Mouse (Mus musculus) granulocyte monocyte progenitor cell, adult 5-6 weeks (primary cell): ENCODE measurements at regions not wholly inside any gene's neighbourhood (a gene's known extent, or its start where the extent isn't known, plus 50 kb on each side); places are given as distances from the start of the nearest gene placed in this dataset.
"Not testable (repeated sequence)": the region's sequence is repeated elsewhere in the genome, so short reads cannot be mapped to it uniquely, and the experiment has no call there.

Experiments used
- ATAC-seq: replicated peaks from 2 replicates; pipeline ENCODE4 v1.8.0; 2016; ENCODE audit warnings: mild to moderate bottlenecking, moderate TSS enrichment, inconsistent platforms; ENCODE audit not compliant: poor library complexity, severe bottlenecking

DNA sequence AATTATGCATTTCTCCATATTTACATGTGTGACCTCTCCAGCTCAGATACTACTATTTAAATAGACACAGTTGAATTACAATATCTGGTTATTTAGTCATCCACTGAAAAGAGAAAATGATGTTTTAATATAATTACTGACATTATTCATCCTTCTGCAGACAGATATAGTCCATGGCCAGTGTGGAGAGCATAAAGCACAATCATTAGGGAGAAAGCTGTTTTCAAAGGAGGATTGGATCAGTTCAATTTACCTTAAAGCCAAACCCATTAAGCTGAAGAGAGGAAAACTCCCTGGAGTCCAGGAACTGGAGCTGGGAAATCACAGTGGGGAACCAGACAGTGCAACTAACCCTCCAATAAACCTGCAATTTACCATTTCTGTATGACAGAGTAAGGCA, 339.8 kb upstream of the Rgs17 start:
- no peak for ATAC-seq

DNA sequence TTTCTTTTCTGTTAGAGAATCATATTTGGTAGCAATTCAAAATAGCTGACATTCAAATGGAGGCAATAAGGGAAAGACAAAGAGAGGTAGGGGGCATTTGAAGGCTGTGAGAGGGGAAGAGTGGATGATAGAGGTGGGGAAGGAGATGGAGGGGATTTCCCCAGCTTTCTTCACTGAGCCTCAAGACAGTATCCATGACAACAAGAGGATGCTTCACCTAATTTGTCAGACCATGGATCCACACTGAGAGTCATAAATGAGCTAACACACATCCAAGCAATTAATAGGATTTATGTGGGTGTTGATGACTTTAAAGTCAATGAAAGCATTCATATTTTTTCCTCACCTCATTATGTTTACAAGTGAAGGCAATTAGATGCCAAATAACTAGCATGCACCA, 343.5 kb upstream of the Rgs17 start:
- no peak for ATAC-seq

DNA sequence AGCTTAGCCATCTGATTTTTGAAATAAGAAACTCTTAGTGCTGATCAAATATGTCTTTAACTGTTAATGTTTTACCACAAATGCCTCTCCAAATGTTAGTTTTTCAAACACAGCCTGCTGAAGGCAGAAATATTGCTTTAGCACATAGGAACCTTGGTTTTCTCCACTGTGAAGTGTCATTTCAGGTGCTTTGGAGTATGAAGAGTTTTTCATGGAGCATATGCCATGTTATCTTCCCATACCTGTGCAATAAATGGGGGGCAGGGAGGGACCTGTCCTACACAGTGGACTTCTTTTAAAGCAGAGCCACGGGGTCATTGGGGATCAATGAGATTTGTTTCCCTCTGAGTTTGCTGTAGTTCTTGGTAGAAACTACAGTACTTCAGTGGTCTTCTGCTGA, 369.2 kb upstream of the Rgs17 start:
- ATAC-seq = no peak

DNA sequence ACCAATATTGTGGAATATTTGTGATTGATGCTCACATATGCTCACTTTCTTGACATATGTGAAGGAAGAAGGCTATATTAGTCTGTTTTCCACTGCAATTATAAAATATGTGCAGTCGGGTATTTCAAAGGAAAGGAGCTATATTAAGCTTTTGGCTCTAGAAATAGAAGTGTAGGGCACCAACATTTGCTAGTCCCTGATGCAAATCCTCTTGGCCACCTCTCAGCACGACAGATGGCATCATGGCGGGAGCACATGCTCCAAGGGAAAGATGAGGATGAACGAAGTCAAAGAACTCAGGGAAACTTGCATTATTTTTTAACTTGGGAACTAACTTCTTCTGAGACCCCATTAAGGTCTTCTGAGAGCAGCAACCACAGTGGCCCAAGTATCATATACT, 374.4 kb upstream of the Rgs17 start:
- ATAC-seq = no peak

DNA sequence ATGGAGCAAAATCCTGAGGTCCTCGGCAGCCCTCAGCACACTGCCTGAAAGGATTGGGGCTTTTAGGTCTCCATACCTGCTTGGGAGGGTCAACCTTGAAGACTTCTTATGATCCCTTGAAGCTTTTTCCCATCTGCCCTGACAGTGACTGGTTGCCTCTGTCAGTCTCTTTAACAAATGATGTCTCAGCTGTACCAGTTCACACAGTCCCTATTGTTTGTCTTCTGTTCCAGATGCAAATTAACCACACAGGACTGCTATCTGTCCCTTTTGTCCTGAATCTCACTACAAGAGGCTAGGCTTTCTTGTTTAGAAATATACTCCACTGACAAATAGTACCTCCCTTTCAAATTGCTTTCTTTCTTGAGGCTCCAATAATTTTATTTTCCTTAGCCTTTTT, 375.6 kb upstream of the Rgs17 start:
- ATAC-seq = no peak

DNA sequence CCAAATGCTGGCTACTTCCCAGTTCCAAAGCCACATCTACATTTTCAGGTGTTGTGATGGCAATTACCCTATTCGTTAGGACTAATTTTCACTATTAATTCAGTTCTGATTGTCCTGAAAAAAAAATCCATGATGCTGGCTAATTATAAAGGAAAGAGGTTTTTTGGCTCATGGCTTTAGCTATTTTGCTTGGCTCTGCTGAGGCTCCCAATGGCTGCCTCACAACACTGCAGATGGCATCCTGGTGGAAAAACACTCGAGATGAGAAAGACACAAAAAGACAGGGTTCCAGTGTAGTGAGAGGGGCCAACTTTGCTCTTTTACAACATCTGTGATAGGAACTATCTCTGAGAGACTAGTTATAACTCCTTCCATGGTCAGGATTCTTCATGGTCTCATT, 376.5 kb upstream of the Rgs17 start:
- no peak for ATAC-seq

DNA sequence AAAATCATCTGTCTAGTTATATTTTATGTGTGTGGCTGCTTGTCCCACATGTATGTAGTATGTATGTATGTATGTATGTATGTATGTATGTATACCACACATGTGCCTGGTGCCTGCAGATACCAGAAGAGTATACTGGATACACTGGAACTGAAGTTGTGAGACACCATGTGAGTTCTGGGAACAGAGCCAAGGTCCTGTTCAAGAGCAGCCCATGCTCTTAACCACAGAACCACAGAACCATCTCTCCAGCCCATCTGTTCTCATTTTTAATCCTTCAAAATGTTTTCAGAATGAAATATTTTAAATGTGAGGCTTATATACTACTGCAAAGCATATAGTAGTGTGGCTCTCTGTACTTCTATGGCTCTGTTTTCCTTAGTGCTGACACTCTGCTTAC, 379.3 kb upstream of the Rgs17 start:
- ATAC-seq = no peak

DNA sequence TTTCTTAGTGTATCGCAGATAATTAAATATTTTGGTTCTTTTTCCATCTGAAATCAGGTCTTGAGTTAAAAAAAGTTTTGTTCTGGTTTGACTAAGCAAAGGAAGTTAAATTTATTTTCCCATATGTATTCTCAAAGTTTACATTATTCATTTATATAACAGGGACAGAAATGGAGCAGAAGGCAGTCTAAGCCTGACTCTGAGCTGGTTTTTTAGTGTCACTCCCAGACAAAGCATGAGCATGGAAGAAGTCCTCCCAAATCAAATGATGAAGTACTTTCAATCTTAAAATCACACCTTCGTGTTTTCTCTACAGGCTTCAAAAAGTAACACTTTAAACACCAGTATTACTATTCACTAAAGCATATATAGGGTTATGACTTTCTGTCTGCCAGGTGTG, 387.2 kb upstream of the Rgs17 start:
- no peak for ATAC-seq

DNA sequence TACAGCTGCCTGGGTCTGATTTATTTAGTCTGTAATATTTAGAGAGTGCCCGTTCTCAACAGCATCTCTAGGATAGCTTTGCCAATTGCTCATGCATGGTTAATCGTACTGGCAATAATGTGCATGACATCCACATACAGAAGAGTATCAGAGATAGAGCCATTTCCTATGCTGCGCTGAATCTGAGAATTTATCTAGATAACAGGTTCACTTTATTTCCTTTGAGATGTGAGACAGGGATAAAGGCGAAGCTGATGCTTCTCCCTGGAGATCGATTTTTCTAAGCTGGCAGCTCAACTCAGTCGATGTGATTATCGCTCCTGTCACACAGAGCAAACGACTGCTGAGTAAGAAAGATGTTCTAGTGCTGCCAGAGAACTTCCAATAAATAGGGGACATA, 416.7 kb upstream of the Oprm1 start:
- no peak for ATAC-seq

DNA sequence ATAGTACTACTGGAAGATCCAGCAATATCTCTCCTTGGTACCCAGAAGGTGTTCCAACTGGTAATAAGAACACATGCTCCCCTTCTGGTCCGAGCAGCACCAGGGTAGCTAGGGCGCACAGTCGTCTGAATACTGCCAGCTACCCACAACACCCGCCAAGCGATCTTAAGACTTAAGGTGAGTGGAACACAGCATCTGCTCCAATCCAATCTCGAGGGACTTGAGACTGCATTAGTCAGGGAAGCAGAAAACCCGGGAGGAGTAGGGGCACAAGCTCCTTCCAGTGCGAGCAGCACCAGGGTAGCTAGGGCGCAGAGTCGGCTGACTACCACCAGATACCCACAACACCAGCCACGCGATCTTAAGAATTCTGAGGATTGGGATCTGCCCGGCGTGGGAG, 409.1 kb upstream of the Oprm1 start:
- not testable (repeated sequence) for ATAC-seq

DNA sequence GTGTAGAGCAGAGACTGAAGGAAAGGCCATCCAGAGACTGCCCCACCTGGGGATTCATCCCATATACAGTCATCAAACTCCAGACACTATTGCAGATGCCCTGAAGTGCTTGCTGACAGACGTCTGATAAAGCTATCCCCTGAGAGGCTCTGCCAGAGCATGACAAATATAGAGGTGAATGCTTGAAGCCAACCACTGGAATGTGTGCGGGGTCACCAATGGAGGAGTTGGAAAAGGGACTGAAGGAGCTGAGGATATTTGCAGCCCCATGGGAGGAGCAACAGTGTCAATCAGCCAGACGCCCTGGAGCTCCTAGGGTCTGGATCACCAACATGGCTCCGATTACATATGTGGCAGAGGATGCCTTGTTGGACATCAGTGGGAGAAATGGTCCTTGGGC, 392.1 kb upstream of the Oprm1 start:
- no peak for ATAC-seq

DNA sequence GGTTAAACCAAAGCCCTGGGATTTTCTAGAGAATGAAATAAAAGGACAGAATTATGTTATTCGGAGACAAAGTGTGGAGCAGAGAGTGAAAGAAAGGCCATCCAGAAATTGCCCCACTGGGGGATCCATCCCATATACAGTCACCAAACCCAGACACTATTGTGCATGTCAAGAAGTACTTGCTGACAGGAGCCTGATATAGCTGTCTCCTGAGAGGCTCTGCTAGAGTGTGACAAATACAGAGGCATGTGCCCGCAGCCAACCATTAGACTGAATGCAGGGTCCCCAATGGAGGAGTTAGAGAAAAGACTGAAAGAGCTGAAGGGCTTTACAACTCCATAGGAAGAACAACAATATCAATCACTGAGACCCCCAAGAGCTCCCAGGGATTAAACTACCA, 386.6 kb upstream of the Oprm1 start:
- no peak for ATAC-seq

DNA sequence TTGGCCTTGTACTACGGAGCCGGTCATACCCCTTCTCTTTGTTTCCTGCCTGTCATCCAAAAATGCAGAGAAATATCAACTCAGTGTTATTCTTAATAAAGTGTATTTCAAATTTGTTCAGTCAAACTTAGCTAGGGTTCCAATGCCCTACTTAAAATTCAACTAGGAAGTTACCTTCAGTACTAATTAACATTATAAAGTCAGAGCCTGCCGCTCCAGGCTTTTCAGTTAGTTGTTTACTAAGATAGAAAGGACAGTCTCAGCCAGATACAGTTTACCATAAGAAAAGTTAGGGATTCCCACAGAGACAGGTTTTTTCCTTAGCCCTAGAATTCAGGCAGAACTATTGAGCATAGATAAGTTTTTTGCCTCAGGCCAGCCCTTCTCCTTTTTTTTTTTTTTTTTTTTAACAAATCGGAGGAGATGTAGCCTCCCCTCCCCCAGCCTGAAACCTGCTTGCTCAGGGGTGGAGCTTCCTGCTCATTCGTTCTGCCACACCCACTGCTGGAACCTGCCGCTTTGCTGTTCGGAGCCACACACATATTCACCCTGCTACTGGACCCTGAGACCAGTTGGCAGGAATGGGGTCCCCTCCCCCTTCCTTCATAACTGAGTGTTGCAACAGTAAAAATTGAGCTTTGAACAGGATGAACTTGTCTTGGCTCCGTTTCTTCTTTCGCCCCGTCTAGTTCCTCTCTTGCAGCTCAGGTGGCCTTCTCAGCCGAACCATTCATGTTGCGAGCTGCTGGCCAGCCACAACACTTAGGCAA, 340.8 kb upstream of the Oprm1 start:
- peak; percentile 62 for ATAC-seq

DNA sequence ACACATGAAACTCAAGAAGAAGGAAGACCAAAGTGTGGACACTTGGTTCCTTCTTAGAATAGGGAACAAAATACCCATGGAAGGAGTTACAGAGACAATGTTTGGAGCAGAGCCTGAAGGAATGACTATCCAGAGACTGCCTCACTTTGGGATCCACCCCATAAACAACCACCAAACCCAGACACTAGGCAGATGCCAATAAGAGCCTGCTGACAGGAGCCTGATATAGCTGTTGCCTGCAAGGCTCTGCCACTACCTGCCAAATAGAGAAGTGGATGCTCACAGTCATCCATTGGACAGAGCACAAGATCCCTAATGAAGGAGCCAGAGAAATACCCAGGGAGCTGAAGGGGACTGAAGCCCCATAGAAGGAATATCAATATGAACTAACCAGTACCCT, 340.1 kb upstream of the Oprm1 start:
- ATAC-seq = not testable (repeated sequence)

DNA sequence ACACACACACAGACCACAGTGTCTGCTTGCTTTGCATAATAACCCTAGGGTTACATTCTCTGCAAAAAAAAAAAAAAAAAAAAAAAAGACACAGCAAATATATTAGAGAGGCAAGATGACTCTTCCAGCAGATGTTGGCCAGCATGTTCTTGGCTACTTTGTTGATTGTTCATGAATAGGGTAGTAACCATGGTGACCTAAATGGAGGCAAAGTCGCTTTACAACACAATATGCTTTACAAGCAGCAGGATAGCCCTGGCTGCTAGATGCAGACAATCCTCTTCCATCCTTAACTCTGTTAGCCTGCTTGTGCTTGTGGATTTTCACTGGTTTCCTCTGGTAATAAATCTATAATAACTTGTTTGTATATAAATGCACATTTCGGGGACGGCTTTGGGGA, 292.5 kb upstream of the Oprm1 start:
- no peak for ATAC-seq

DNA sequence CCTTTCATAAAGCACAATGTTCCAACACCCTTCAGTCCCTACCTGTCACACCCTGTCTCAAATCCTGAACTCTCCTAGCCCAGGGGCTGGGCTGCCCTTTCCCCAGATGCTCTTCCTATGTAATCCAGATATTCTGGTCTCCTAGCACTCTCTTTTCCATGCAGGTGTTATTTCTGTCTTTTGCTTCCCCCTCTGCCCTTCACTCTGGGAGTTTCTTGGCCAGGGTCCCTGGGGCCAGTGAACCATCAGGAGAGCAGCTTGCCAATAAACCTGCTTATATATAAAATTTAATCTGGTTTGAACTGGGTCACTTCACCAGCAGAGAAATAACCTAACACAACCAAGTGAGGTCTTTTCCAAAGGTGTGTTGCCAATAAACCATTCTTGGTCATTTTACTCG, 278.0 kb upstream of the Oprm1 start:
- ATAC-seq = no peak

DNA sequence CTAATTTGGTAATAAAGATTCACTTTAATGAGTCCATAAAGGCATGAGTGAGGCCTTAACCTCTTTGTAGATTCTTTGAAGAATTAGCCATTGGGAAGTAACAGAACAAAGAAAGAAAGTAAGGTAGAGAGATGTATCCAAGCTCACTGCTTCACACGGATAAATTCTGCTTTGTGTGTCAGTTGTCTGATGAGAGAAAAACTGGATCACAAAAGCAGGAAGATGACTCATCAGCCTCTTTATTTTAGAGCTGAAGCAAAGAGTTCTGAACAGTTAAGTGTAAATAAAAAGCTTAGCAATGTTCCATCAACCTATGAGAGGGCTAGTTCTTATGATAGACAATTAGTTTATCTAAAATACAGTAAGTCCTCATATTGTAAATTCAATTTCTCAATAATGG, 269.7 kb upstream of the Oprm1 start:
- ATAC-seq = no peak

DNA sequence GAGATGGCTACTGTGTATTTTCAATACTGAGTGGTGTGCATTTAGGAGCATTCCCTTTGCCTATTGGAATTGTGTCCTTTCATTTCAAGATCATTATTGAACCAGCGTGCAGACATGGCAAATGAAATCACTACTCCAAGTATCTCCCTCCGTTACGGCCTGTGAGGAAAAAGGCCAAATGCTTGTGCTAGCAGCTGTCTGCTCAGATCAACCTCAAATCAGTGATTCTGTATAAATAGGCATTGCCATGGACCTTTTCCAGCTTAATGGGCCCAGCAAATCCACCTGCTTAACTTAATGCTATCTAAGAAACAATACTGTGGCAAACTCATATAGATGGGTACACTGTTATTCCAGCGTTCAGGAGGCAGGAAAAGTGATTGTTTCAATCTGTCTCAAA, 265.6 kb upstream of the Oprm1 start:
- no peak for ATAC-seq

DNA sequence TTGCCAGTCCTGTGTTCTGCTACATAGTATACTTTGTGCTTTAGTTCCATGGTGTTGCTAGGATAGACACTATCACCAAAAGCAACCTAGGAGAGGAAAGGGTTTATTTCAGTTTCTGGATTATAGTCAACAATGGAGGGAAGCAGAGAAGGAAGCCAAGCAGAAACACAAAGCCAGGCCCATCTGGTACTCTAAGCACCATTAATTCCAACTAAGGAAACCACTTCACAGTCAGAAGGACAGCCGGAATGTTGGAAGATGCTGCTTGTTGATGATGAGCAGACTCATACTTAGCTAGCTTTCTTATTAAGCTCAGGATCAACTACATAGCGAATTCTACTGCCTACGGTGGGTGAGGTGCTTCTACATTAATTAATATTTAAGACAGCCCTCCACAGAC, 263.2 kb upstream of the Oprm1 start:
- no peak for ATAC-seq

DNA sequence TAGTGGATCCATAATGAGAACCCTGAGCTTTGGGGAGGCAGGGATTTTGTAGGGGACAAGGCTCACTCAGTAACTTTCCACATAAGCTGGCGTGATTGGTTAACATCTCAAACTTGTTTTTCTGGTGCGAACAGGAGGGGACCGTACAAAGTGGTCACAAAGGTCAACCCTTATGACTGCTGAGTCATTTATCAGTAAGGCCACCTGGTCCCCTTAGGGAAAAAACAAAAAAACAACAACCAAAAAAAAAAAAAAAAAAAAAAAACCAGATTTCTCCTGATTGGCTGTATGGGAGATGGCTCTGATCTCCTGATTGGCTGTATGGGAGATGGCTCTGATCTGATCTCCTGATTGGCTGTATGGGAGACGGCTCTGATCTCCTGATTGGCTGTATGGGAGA, 244.0 kb upstream of the Oprm1 start:
- no peak for ATAC-seq

DNA sequence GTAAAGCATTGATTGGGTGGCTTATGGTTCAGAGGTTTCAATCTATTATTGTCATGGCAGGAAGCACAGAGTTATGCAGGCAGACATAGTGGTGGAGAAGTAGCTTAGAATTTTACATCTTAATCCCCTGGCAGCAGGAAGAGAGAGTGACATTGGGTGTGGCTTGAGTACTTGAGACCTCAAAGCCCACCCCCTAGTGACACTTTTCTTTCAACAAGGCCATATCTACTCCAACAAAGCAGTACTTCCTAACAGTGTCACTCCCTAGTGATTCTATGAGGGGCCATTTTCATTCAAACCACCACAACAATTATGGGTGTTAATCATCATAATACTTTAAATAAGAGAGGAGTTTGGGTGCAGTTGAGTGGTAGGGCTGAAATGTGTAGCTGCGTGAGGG, 195.8 kb upstream of the Oprm1 start:
- ATAC-seq = no peak

DNA sequence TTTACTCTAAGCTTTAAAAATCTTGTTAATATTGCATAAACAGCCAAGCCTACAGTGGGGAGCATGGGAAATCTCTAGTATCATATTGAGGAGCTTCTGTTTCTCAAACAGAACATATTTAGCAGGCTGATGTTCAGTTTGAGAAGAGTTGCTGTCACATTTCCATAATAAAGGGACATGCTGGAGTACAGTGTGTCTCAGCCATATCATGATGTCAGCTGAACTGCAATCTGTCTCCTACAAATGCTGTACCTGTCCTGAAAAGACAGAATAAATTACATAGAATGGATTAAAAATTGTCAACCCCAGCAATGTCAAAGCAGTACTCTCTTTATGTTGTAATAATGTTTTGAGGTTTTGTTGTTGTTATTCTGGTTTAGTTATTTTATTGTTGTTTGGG, 179.7 kb upstream of the Oprm1 start:
- ATAC-seq = no peak

DNA sequence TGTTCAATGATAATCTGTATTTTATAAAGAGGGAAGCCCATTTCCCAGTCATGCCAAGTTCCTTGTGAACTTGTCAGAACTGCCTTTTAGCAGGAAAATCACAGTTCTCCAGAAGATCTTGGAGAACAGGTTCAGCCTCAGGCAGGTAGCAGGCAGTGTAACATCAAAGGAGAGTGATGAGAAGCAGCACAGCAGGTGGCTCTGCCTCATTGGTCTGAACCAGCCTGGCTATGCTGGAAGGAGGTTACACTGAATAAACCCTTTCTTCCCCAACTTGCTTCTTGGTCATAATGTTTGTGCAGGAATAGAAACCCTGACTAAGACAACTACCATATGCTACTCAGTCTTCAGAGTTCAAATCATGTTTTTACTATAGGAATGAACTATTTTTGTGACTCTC, 172.5 kb upstream of the Oprm1 start:
- ATAC-seq = not testable (repeated sequence)
